Mouse (Mus musculus) frontal cortex, adult 2 months (tissue): Measurements from ENCODE around the gene Fbxo44. TPM values are rescaled to one million over a fixed set of nuclear protein-coding genes. Genes with fewer than 3 reads are reported as not detected.
"Not testable (repeated sequence)": the region's sequence is repeated elsewhere in the genome, so short reads cannot be mapped to it uniquely, and the experiment has no call there.

Experiments used
- DNase-seq, 2 experiments: peaks; one replicate each; pipeline ENCODE4 v3.0.0; 2022; ENCODE audit warnings: low spot score in 1 of 2; ENCODE audit errors: extremely low spot score in 1 of 2
- polyA plus RNA-seq: library from polyadenylated mRNA; depleted of rRNA; stranded (reverse); fragments of >200 nt; gene quantifications from 2 replicates; pipeline ENCODE4 v1.2.3, GENCODE M21; 2012

Gene Fbxo44
- polyA plus RNA-seq, 1 experiment, result 213 TPM

GRCm38 (mm10) chr4:148131497-148132081, 28.7 kb downstream of the Fbxo44 start:
- DNase-seq, result no peak

GRCm38 (mm10) chr4:148130561-148131413, 29.5 kb downstream of the Fbxo44 start, which contains the start of gene Draxin:
Draxin (minus strand) TSS chr4:148130698.
- no peak for DNase-seq

- DNase-seq, result no peak
Measured at GRCm38 (mm10) chr4:148130133-148130532, 30.1 kb downstream of the Fbxo44 start, which contains the start of gene Mad2l2. Mad2l2 (plus strand) TSS chr4:148130384.

GRCm38 (mm10) chr4:148128672-148129071, 31.6 kb downstream of the Fbxo44 start:
- no peak for DNase-seq

GRCm38 (mm10) chr4:148128241-148128640, 32.0 kb downstream of the Fbxo44 start:
- DNase-seq, result no peak

GRCm38 (mm10) chr4:148122694-148123066, 37.6 kb downstream of the Fbxo44 start:
- DNase-seq, result no peak

GRCm38 (mm10) chr4:148121982-148122693, 38.1 kb downstream of the Fbxo44 start:
- no peak for DNase-seq

GRCm38 (mm10) chr4:148121362-148121761, 38.9 kb downstream of the Fbxo44 start:
- DNase-seq, result peak; percentile 33 to 56

- no peak for DNase-seq
Measured at GRCm38 (mm10) chr4:148120555-148120954, 39.7 kb downstream of the Fbxo44 start.

GRCm38 (mm10) chr4:148119578-148119977, 40.7 kb downstream of the Fbxo44 start:
- not testable (repeated sequence) for DNase-seq

- no peak for DNase-seq
Measured at GRCm38 (mm10) chr4:148117392-148117791, 42.9 kb downstream of the Fbxo44 start.

GRCm38 (mm10) chr4:148116657-148117056, 43.6 kb downstream of the Fbxo44 start:
- no peak for DNase-seq

GRCm38 (mm10) chr4:148115467-148115866, 44.8 kb downstream of the Fbxo44 start:
- DNase-seq, result no peak

- DNase-seq, result peak; percentile 26 to 90
Measured at GRCm38 (mm10) chr4:148114758-148115391, 45.4 kb downstream of the Fbxo44 start.

GRCm38 (mm10) chr4:148112519-148112918, 47.8 kb downstream of the Fbxo44 start:
- no peak for DNase-seq

- no peak for DNase-seq
Measured at GRCm38 (mm10) chr4:148109215-148109614, 51.1 kb downstream of the Fbxo44 start.

GRCm38 (mm10) chr4:148108565-148109100, 51.6 kb downstream of the Fbxo44 start:
- no peak for DNase-seq

- no peak for DNase-seq
Measured at GRCm38 (mm10) chr4:148107621-148108291, 52.5 kb downstream of the Fbxo44 start.

GRCm38 (mm10) chr4:148104146-148104545, 56.1 kb downstream of the Fbxo44 start:
- DNase-seq, result no peak
